Mouse (Mus musculus): ENCODE results near the gene Sulf2.

Sulf2 gene

GRCm38 (mm10) chr2:166119992-166120391, 35.5 kb downstream of the Sulf2 start:
- DNase-seq (ENCODE audit: extremely low read depth, low read depth): no peak

- no peak for DNase-seq (ENCODE audit: extremely low read depth, low read depth)
Observed at GRCm38 (mm10) chr2:166116704-166117103, 38.8 kb downstream of the Sulf2 start.

GRCm38 (mm10) chr2:166116278-166116608, 39.2 kb downstream of the Sulf2 start:
- no peak for DNase-seq (ENCODE audit: extremely low read depth, low read depth)

GRCm38 (mm10) chr2:166115571-166116277, 39.7 kb downstream of the Sulf2 start:
- no peak for DNase-seq (ENCODE audit: extremely low read depth, low read depth)

- DNase-seq (ENCODE audit: extremely low read depth, low read depth): no peak
Observed at GRCm38 (mm10) chr2:166112986-166113385, 42.5 kb downstream of the Sulf2 start.

GRCm38 (mm10) chr2:166111831-166112250, 43.6 kb downstream of the Sulf2 start:
- no peak for DNase-seq (ENCODE audit: extremely low read depth, low read depth)

GRCm38 (mm10) chr2:166111238-166111637, 44.2 kb downstream of the Sulf2 start:
- DNase-seq (ENCODE audit: extremely low read depth, low read depth): no peak

GRCm38 (mm10) chr2:166110764-166111163, 44.7 kb downstream of the Sulf2 start:
- no peak for DNase-seq (ENCODE audit: extremely low read depth, low read depth)

GRCm38 (mm10) chr2:166108326-166108725, 47.1 kb downstream of the Sulf2 start:
- no peak for DNase-seq (ENCODE audit: extremely low read depth, low read depth)

GRCm38 (mm10) chr2:166107911-166108310, 47.6 kb downstream of the Sulf2 start:
- no peak for DNase-seq (ENCODE audit: extremely low read depth, low read depth)

- no peak for DNase-seq (ENCODE audit: extremely low read depth, low read depth)
Observed at GRCm38 (mm10) chr2:166106631-166107030, 48.8 kb downstream of the Sulf2 start.

GRCm38 (mm10) chr2:166105911-166106310, 49.6 kb downstream of the Sulf2 start:
- DNase-seq (ENCODE audit: extremely low read depth, low read depth): no peak

- no peak for DNase-seq (ENCODE audit: extremely low read depth, low read depth)
Observed at GRCm38 (mm10) chr2:166102893-166103292, 52.6 kb downstream of the Sulf2 start.

GRCm38 (mm10) chr2:166100309-166101262, 54.9 kb downstream of the Sulf2 start:
- no peak for DNase-seq (ENCODE audit: extremely low read depth, low read depth)

- no peak for DNase-seq (ENCODE audit: extremely low read depth, low read depth)
Observed at GRCm38 (mm10) chr2:166098292-166098933, 57.0 kb downstream of the Sulf2 start.

- no peak for DNase-seq (ENCODE audit: extremely low read depth, low read depth)
Observed at GRCm38 (mm10) chr2:166097443-166098291, 57.8 kb downstream of the Sulf2 start.

GRCm38 (mm10) chr2:166096834-166097233, 58.6 kb downstream of the Sulf2 start:
- no peak for DNase-seq (ENCODE audit: extremely low read depth, low read depth)

GRCm38 (mm10) chr2:166096300-166096699, 59.2 kb downstream of the Sulf2 start:
- no peak for DNase-seq (ENCODE audit: extremely low read depth, low read depth)

- no peak for DNase-seq (ENCODE audit: extremely low read depth, low read depth)
Observed at GRCm38 (mm10) chr2:166092412-166092811, 63.1 kb downstream of the Sulf2 start.

GRCm38 (mm10) chr2:166091599-166091998, 63.9 kb downstream of the Sulf2 start:
- no peak for DNase-seq (ENCODE audit: extremely low read depth, low read depth)

GRCm38 (mm10) chr2:166090131-166090581, 65.3 kb downstream of the Sulf2 start:
- no peak for DNase-seq (ENCODE audit: extremely low read depth, low read depth)

Measured in MEL-GATA-1-ER (cell line).